Mouse (Mus musculus) C2C12 (cell line): ENCODE measurements around the gene Tpsg1. TPM values are rescaled to one million over a fixed set of nuclear protein-coding genes. Genes with fewer than 3 reads are reported as not detected.

ENCODE experiments used
- H3K27me3 ChIP-seq: one replicate; pipeline ENCODE4 v1.6.1; 2011; ENCODE audit not compliant: control insufficient read depth, insufficient read depth, insufficient read length
- H3K36me3 ChIP-seq: one replicate; pipeline ENCODE4 v1.6.1; 2011; ENCODE audit not compliant: control insufficient read depth, insufficient read depth
- H3K4me3 ChIP-seq: one replicate; pipeline ENCODE4 v1.5.1; 2011; ENCODE audit warnings: mild to moderate bottlenecking, control low read depth; ENCODE audit not compliant: poor library complexity, insufficient read depth, severe bottlenecking
- H3K79me2 ChIP-seq: one replicate; pipeline ENCODE4 v1.6.1; 2011; ENCODE audit not compliant: control insufficient read depth, insufficient read depth
- H3K79me3 ChIP-seq: one replicate; pipeline ENCODE4 v1.6.1; 2011; ENCODE audit warnings: low read depth, control low read depth
- H3ac ChIP-seq: one replicate; pipeline ENCODE3; 2011; ENCODE audit warnings: low read depth; ENCODE audit not compliant: control insufficient read depth, insufficient read length
- CEBPB ChIP-seq: IDR thresholded peaks from one replicate; pipeline ENCODE4 v1.6.1; 2011; ENCODE audit warnings: low read depth, mild to moderate bottlenecking, control low read depth, moderate library complexity
- CTCF ChIP-seq: IDR thresholded peaks from one replicate; pipeline ENCODE4 v1.5.1; 2011; ENCODE audit not compliant: control insufficient read depth, insufficient read depth, insufficient read length
- FOSL1 ChIP-seq: IDR thresholded peaks from one replicate; pipeline ENCODE4 v1.8.0; 2011; ENCODE audit warnings: mild to moderate bottlenecking, low read length; ENCODE audit not compliant: poor library complexity, insufficient read depth, severe bottlenecking
- MAX ChIP-seq: IDR thresholded peaks from one replicate; pipeline ENCODE4 v1.6.1; 2011; ENCODE audit warnings: mild to moderate bottlenecking, control low read depth
- MYOD1 ChIP-seq: IDR thresholded peaks from one replicate; pipeline ENCODE4 v1.6.1; 2011; ENCODE audit warnings: low read depth; ENCODE audit not compliant: control insufficient read depth, insufficient read length
- MYOG ChIP-seq: IDR thresholded peaks from one replicate; pipeline ENCODE4 v1.6.1; 2011; ENCODE audit not compliant: control insufficient read depth, insufficient read length; ENCODE audit errors: extremely low read depth
- USF1 ChIP-seq: IDR thresholded peaks from one replicate; pipeline ENCODE4 v1.6.1; 2011; ENCODE audit warnings: low read depth, mild to moderate bottlenecking, control low read depth, moderate library complexity
- polyA plus RNA-seq: library from polyadenylated mRNA; unstranded; fragments of >200 nt; fragmentation: generic; extraction: Trizol; gene quantifications from one replicate; pipeline ENCODE4 v1.2.1, GENCODE M21; 2012; ENCODE audit warnings: missing spikeins

Tpsg1 gene
- polyA plus RNA-seq, 1 experiment: not detected

DNA sequence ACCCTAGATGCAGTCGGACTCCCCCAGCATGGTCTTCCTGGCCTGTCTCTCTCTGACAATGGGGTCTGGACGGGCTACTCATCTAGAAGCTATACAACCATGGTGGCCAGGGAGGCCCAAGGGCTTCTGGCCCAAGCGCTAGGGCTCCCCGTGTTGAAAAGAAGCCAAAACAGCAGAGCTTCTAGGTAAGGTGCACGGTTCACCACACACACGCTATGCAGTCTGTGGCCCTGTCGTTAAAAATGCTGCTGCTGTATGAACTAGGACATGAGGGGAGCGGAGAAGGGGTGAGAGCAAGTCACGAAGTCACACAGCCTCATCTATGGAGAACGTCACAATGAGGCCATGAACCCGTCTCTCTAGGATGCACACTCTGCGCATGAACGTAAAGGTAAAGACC, 33.2 kb downstream of the Tpsg1 start:
- no peaks in the 10 kb centered on the region for H3K79me2 ChIP-seq
- H3K4me3 ChIP-seq: no peak overlapping the region
- no peaks in the 10 kb centered on the region for H3K36me3 ChIP-seq
- H3K27me3 ChIP-seq: peaks cover 4% of the 10 kb centered on the region
- H3ac ChIP-seq: no peak overlapping the region
- H3K79me3 ChIP-seq: no peaks in the 10 kb centered on the region
- TF ChIP-seq MAX (no peak), CTCF (no peak), MYOD1 (no peak), FOSL1 (no peak), USF1 (no peak)

GRCm38 (mm10) chr17:25404190-25404589, 35.1 kb downstream of the Tpsg1 start:
- Histone ChIP-seq H3ac (no peak overlapping the region), H3K79me2 (no peaks in the 10 kb centered on the region), H3K4me3 (no peak overlapping the region), H3K36me3 (no peaks in the 10 kb centered on the region), H3K27me3 (peaks cover 4% of the 10 kb centered on the region), H3K79me3 (no peaks in the 10 kb centered on the region)
- TF ChIP-seq MAX (no peak), CEBPB (no peak), MYOD1 (no peak), FOSL1 (no peak), MYOG (no peak), CTCF (no peak), USF1 (no peak)

- Histone ChIP-seq H3K79me2 (no peaks in the 10 kb centered on the region), H3K36me3 (no peaks in the 10 kb centered on the region), H3K79me3 (no peaks in the 10 kb centered on the region), H3K27me3 (peaks cover 4% of the 10 kb centered on the region), H3ac (no peak overlapping the region), H3K4me3 (no peak overlapping the region)
- TF ChIP-seq USF1 (no peak), CEBPB (no peak), MYOD1 (no peak), MYOG (no peak), FOSL1 (no peak), MAX (no peak), CTCF (no peak)
Observed at GRCm38 (mm10) chr17:25405224-25405895, 36.3 kb downstream of the Tpsg1 start.

DNA sequence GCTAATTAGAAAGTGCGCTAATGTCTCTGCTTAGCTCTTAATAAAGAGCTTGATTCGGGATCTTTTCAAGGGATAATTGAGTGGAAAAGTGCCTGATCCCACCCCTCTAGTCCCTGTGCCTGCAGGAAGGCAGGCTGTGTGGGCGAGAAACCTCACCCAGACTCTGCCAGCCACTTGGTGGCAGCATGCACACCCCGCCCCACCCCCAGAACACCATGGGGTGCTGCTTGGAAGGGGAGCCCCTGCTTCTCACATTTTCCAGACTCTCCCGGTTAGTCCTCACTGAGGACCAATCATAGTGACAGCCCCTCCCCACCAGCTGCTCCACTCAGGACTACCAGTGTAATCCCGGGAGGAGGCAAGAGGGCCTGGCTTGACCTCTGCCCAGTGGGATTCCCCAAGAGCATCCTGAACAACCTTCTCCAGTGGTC, 37.0 kb downstream of the Tpsg1 start:
- Histone ChIP-seq H3K79me2 (no peaks in the 10 kb centered on the region), H3K79me3 (no peaks in the 10 kb centered on the region), H3ac (no peak overlapping the region), H3K27me3 (peaks cover 4% of the 10 kb centered on the region), H3K4me3 (no peak overlapping the region), H3K36me3 (no peaks in the 10 kb centered on the region)
- no peak for TF ChIP-seq FOSL1
- TF ChIP-seq USF1: no peak
- TF ChIP-seq CTCF: peak; percentile 7
- TF ChIP-seq MAX: no peak

- peaks cover 2% of the 10 kb centered on the region for H3K27me3 ChIP-seq
- no peak overlapping the region for H3ac ChIP-seq
- TF ChIP-seq FOSL1: no peak
- TF ChIP-seq USF1: no peak
- TF ChIP-seq MYOD1: no peak
- TF ChIP-seq MYOG: no peak
- no peak for TF ChIP-seq CEBPB
- TF ChIP-seq MAX: no peak
- no peak for TF ChIP-seq CTCF
Observed at GRCm38 (mm10) chr17:25407352-25407751, 38.3 kb downstream of the Tpsg1 start.

GRCm38 (mm10) chr17:25408302-25408999, 39.4 kb downstream of the Tpsg1 start:
- Histone ChIP-seq H3K27me3 (no peaks in the 10 kb centered on the region), H3K36me3 (no peaks in the 10 kb centered on the region), H3K79me2 (no peaks in the 10 kb centered on the region), H3K79me3 (no peaks in the 10 kb centered on the region), H3K4me3 (no peak overlapping the region), H3ac (no peak overlapping the region)
- TF ChIP-seq USF1 (no peak), MAX (no peak), MYOG (no peak), MYOD1 (no peak), CTCF (no peak), CEBPB (no peak), FOSL1 (no peak)

More at GRCm38 (mm10) chr17:25407352-25407751, 38.3 kb downstream of the Tpsg1 start:
- no peaks in the 10 kb centered on the region for H3K36me3 ChIP-seq
- no peaks in the 10 kb centered on the region for H3K79me3 ChIP-seq
- no peaks in the 10 kb centered on the region for H3K79me2 ChIP-seq
- H3K4me3 ChIP-seq: no peak overlapping the region
